Mouse (Mus musculus) left cerebral cortex, adult 2 months (tissue): ENCODE results near the gene Pou3f1. TPM values are rescaled to one million over a fixed set of nuclear protein-coding genes. Genes with fewer than 3 reads are reported as not detected.
A peak's percentile ranks its signal among the peaks of the same experiment; 100 is the strongest.

ENCODE experiments used
- DNase-seq, 2 experiments: peaks; one replicate each; pipeline ENCODE4 v3.0.0; 2021 to 2022; ENCODE audit warnings: low spot score in 2 of 2, mixed read lengths in 1 of 2; ENCODE audit errors: extremely low spot score in 1 of 2
- H3K27ac ChIP-seq: fragments of 200-600 bp; 2 replicates; pipeline ENCODE4 v1.8.1; 2022
- H3K4me3 ChIP-seq: fragments of 200-600 bp; 2 replicates; pipeline ENCODE4 v1.8.1; 2022
- CTCF ChIP-seq: fragments of 200-600 bp; IDR thresholded peaks from 2 replicates; pipeline ENCODE4 v1.8.1; 2022; ENCODE audit warnings: antibody characterized with exemption, mild to moderate bottlenecking, moderate library complexity
- intact Hi-C: fragments of 180-260 bp; cut with DNase I; formaldehyde crosslinking; loops from one replicate; pipeline ENCODE4 v1.15.1; 2025
- long read RNA-seq, 2 experiments: library from polyadenylated mRNA; stranded (forward); transcript quantifications; one replicate each; pipeline ENCODE4 v2.0.0; 2021; ENCODE audit warnings: borderline mapping rate in 2 of 2
- total RNA-seq, 2 experiments: library from RNA; stranded (reverse); gene quantifications; 2 replicates each; pipeline ENCODE4 v1.2.3; 2021

Gene Pou3f1
- 10 to 100 TPM; 16.9 to 18.8 TPM for total RNA-seq
- long read RNA-seq, experiment 1, transcript Pou3f1-201 (1 exons, 3,849 nt), result major isoform, 86 of 86 reads
- long read RNA-seq, experiment 1, partial matches to known transcripts, result 0 of 86 reads
- long read RNA-seq, experiment 1, other reads (novel, unspliced or antisense), result 0 of 86 reads
- long read RNA-seq, experiment 2, transcript Pou3f1-201 (1 exons, 3,849 nt), result major isoform, 43 of 43 reads
- long read RNA-seq, experiment 2, partial matches to known transcripts, result 0 of 43 reads
- long read RNA-seq, experiment 2, other reads (novel, unspliced or antisense), result 0 of 43 reads

DNA sequence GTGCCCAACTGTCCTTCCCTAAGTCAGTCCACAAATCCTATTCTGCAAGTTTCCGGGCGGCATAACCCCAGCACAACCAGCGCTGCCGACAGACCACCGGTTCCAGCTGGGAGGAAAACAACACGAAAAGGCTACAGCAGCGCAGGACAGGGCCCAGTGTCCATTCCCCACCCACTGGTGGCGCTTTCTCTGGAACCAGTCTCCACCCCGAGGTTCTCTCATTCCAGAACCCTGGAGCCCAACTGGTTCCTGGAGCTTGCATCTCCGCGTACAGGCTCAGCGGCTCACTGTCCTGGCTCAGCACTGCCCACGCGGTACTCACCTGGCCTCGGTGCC lies at the start of gene Pou3f1:
Gene Pou3f1 (plus strand): TSS at position 290 of the 336 bp plus-strand sequence.
- peak within 1 kb of the TSS; percentile 69 for H3K4me3 ChIP-seq
- peak in 1 of 2 experiments; percentile 26 for DNase-seq
- TF ChIP-seq CTCF, result no peak; the same call in none of the 2 replicates
- H3K27ac ChIP-seq, result peak within 1 kb of the TSS; percentile 41
- intact Hi-C loops, result loop anchor here (2.0 to 5.0 kb wide), 5 partner anchors 59 to 514 kb away; no protein-coding TSS in a partner anchor

DNA sequence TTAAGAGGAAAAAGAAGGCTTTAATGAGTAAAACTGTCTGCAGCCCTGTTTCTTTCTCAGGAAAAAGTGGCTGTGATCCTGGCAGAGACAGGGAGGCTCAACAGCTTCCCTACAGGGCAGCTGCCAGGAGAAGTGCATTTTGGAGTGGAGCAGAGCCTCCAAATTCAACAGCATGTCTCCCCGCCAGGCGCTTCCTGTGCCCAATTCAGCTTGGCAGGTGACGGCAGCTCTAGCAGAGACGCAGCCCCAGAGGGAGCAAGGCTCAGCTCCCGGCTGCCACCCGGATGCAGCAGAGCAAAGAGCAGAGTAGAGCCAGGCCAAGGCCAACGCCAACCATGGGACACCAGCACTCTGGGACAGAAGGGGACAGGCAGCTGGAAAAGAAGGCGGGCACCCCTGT lies 49.4 kb upstream of the Pou3f1 start:
- H3K27ac ChIP-seq, result no peak overlapping the region
- TF ChIP-seq CTCF, result peak; percentile 1
- peak in 1 of 2 experiments; percentile 32 for DNase-seq
- intact Hi-C loops, result no loop called here
- H3K4me3 ChIP-seq, result no peak overlapping the region

DNA sequence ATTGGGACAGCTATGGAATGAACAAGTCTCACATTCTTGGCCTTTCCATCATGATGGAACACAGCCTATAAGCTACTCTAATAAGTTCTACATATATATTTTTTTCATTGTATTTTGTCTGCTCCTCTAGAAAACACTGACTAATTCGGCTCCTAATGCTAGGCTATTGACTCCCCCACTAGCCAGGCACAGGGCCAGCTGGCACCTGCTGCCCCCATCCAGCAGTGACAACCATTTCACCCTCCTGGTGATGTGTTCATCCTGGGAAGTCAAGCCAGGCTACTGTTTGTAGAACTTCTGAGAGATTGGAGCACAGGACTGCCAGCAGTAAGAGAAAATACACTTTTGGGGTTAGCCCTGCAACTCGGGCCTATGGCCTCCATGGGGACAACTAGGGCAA lies 46.5 kb upstream of the Pou3f1 start:
- TF ChIP-seq CTCF, result no peak
- intact Hi-C loops, result no loop called here
- Histone ChIP-seq H3K27ac (no peak overlapping the region), H3K4me3 (no peak overlapping the region)
- DNase-seq, result no peak

DNA sequence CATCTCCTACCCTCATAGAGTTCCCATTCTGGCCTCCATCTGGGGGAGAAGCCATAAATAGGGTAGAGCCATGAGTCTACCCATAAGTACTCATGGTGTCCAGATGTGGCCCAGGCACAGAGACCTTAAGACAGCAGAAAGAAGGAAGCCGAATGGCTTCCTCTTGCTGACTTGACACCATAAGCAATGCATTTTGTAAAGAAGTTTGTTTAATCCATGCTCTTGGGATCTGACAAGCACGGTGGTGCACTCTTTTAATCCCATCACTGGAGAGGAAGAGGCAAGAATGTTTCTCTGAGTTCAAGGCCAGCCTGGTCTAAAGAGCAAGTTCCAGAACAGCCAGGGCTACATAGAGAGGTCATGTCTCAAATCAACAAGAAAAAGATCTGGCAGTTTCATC lies 45.9 kb upstream of the Pou3f1 start, which contains the start of gene 3100002H09Rik:
Gene 3100002H09Rik (minus strand): TSS at position 101 of the 400 bp plus-strand sequence.
- no peak for TF ChIP-seq CTCF
- H3K4me3 ChIP-seq, result no peak within 1 kb of the TSS
- no peak within 1 kb of the TSS for H3K27ac ChIP-seq
- no peak for DNase-seq
- intact Hi-C loops, result no loop called here

DNA sequence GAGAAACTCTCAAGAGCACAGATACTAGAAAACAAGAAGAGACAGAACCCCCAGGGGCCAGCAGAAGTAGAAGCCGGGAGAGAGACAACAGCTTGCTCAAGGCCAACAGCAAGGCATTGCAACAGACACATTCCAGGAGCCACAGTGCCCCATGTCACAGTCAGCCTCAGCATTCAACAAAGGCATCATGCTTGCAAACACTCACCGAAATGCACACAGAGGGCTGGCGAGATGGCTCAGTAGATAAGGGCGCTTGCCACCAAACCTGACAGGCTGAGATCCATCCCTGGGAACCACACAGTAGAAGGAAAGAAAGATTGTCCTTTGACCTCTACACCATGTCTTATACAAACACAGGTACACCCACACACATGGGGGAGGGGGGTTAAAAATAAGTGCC lies 44.8 kb upstream of the Pou3f1 start:
- Histone ChIP-seq H3K27ac (no peak overlapping the region), H3K4me3 (no peak overlapping the region)
- no peak for DNase-seq
- intact Hi-C loops, result no loop called here
- no peak for TF ChIP-seq CTCF

DNA sequence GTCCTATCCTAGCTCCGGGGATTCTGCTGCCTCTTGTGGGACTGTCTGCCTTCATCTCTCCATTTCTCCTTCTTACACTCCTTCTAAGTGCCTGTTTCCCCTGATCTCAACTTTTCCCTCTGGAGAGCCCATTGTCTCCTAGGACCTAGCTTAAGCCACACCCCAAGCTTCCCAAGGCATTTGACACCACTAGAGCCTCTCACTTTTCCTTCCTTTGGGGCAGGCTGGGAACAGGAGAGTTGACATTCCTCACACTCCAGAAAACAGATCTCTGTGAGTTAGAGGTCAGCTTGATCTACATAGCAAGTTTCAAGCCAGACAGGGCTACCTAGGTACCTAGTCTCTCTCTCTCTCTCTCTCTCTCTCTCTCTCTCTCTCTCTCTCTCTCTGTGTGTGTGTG lies 42.4 kb upstream of the Pou3f1 start:
- Histone ChIP-seq H3K27ac (no peak overlapping the region), H3K4me3 (no peak overlapping the region)
- no peak for TF ChIP-seq CTCF
- intact Hi-C loops, result no loop called here
- DNase-seq, result no peak

DNA sequence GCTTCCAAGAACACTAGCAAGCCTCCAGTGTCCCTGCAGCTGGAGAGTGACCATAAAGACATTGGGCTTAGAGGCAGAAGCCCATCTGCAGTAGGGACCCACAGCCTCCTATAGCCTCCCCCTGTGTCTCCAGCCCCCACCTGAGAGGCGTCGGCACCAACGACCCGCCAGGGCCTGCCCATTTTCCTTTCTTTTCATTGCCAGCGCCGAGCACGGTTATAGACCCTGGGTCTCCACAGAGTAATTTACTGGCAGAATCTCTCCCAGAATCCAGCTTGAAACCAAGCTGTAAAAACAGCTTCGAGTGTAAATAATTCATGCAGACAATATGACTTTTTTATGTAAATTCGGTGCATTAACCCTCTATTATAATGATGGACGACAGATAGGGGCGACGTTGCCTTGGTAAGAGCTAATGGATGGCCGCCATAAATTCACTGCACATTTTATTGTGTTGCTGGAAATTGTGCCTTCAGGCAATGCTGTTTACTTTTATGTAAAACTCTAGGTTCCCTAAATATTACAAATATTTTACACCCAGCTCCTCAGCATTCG lies 41.1 kb upstream of the Pou3f1 start:
- no peak overlapping the region for H3K4me3 ChIP-seq
- intact Hi-C loops, result no loop called here
- no peak for TF ChIP-seq CTCF
- no peak for DNase-seq
- no peak overlapping the region for H3K27ac ChIP-seq

DNA sequence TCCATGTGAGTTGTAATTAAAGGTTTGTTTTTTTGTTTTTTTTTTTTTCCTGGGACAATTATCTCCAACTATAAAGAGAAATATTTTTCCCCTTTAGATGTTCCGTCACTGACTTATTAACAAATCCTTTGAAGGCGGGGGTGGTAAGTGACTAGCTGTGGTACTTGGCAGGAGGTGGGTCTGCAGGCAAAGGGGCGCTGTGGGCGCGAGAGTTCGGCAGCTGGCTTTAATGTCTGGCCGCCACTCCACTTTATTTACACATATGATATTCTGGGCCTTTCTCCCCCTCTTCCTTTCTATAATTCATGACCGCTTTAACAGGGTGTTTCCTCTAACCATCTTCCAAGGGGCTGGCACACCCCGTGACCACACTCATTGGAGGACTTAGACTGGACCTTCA lies 40.6 kb upstream of the Pou3f1 start:
- TF ChIP-seq CTCF, result no peak
- Histone ChIP-seq H3K4me3 (no peak overlapping the region), H3K27ac (no peak overlapping the region)
- no peak for DNase-seq
- intact Hi-C loops, result no loop called here

DNA sequence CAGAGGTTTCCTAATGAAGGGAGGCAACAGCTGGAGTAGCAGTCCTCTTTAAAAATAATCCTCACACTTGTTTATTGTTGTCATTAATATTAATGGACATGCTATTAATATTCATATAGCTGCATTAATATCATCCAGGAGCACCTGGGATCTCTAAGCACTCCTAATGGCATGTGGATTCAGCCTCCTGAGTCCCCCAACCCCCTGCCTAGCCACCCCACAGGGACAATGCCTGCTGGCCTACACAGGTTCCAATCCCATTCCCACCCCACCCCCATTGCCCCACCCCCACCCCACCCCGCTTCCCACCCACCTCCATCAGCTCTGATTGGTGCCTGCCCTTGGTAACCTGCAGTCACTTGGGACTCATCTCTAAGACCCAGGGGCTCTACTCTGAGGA lies 40.0 kb upstream of the Pou3f1 start:
- no peak for TF ChIP-seq CTCF
- no peak overlapping the region for H3K27ac ChIP-seq
- no peak overlapping the region for H3K4me3 ChIP-seq
- no peak for DNase-seq
- intact Hi-C loops, result no loop called here

DNA sequence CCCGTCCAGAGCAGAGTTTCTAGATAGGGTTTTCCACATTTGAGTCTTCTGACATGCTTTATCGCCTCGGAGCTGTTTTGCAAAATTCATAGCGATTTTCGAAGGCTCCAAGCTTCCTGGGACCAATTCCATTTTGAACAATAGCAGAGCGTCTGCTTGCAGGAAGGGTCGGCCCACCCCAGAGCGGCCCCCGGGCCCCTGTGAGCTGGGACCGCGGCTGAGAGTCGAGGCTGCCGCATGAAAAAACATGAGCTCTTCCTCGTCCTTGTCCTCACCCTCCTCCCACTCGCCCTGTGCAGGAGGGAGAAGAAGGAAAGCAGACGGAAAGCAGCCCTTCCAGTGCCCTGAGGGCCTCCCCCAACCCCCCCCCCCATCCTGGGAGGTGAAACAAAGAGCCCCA lies 38.0 kb upstream of the Pou3f1 start:
- intact Hi-C loops, result no loop called here
- Histone ChIP-seq H3K4me3 (no peak overlapping the region), H3K27ac (no peak overlapping the region)
- no peak for TF ChIP-seq CTCF
- no peak for DNase-seq

DNA sequence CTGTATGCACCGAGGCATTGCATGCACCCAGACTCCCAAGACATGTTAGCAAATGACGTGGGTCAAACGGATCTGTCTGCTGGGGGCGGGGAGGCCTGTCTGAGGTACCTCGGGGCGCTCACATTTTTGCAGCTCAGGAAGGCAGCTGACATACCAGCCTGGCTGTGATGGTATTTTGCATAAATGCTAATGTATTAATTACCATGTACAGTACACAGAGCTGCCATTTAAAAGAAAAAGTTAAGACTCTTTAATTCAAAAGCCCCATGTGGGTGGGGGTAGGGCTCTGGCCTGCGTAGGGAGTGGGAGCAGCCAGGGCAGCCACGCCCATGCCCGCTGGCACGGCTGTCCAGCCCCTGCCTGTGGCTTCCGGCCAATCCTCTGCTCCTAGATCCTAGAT lies 35.2 kb upstream of the Pou3f1 start:
- H3K4me3 ChIP-seq, result no peak overlapping the region
- no peak for TF ChIP-seq CTCF
- DNase-seq, result no peak
- intact Hi-C loops, result no loop called here
- H3K27ac ChIP-seq, result no peak overlapping the region

DNA sequence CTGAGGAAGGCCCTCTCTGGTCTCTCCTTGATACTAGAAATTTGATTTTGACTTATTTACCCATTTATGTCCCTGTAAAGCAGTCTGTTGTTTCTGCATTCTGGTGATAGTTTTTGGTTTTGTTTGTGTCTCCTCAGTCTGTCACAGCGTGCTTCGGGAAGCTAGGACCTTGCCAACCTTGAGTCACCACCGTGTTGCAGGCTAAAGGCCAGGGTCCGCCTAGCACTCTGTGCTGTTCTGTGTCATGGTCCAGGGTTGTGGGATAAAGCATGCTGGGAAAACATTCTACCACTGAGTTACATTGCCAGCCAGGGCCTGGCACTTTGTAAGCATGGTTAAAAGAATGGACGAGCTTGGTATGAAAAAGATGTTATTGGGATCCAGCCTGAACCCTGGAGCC lies 34.0 kb upstream of the Pou3f1 start:
- intact Hi-C loops, result no loop called here
- no peak for DNase-seq
- Histone ChIP-seq H3K4me3 (no peak overlapping the region), H3K27ac (no peak overlapping the region)
- no peak for TF ChIP-seq CTCF

DNA sequence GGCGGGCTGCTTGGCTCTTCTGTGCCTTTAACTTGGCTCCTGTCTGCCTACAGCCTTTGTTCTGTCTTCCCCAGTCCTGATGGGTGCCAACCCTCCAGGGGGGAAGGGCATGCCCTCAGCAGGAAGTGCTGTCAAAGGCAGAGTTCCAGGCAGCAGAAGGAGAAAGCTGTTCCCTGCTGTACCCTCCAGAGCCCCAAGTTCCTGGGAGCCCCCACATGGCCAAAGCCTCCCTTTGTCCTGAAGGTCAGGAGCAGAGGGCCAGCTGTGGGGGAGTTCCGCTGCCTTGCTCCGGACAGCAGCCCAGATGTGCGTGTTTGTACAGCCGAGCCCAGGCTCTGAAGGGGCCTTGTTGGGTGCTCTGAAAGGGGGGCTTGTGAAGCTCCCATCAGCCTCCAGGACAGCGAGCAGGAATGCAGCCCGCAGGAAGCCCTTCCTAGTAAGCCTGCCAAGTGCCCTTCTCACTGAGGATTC lies 32.5 kb upstream of the Pou3f1 start:
- DNase-seq, result peak in 1 of 2 experiments; percentile 44
- TF ChIP-seq CTCF, result no peak
- Histone ChIP-seq H3K27ac (no peak overlapping the region), H3K4me3 (no peak overlapping the region)
- intact Hi-C loops, result no loop called here
